Mouse (Mus musculus): Measurements from ENCODE around the gene Slc37a3.

- TF ChIP-seq CHD2 (IDR thresholded peaks at IDR 0.05; ENCODE audit: low read depth, low read length) (no peak), MAFK (IDR thresholded peaks at IDR 0.05; ENCODE audit: insufficient read depth, low read depth, low read length) (no peak)
These were observed 14.8 kb downstream of the Slc37a3 start for GRCm38 (mm10) chr6:39362684-39363083.
